In genomic region chr3:79389081-79389480, GRCm38 (mm10) we compare ENCODE assay signal across 33 mouse cellular contexts. TPM values are rescaled to one million over a fixed set of nuclear protein-coding genes. Genes with fewer than 3 reads are reported as not detected.
DNase-seq lines count a peak whose midpoint lies in the region; ATAC-seq and TF ChIP-seq lines count a peak whose summit lies in the region.
"Had no signal": no experiment of that assay in that cellular context is flagged by ENCODE, and none has a peak within 500 bp of the region (broad histone marks: within the 10 kb centered on the region; RNA-seq: fewer than 3 reads in every experiment).

No protein-coding gene starts in this region.

- no peaks in the 10 kb centered on the region; the same call in 1 of the 2 replicates for H3K9me3 ChIP-seq in forebrain, embryonic 14.5 days (replicated peaks; ENCODE audit: control insufficient read depth, low read length)
- H3K9me3 ChIP-seq in forebrain, postnatal 0 days (ENCODE audit: low read length) = no peaks in the 10 kb centered on the region
- H3K9me3 ChIP-seq: heart, embryonic 15.5 days had no signal

- DNase-seq in heart, adult 11 months = peak; percentile 15
- DNase-seq in heart, postnatal 4 days = no peak
- DNase-seq in forebrain, embryonic 14.5 days (ENCODE audit: low spot score) = peak; percentile 22
- no peak for DNase-seq in forebrain, postnatal 0 days
- no peak for DNase-seq in adrenal gland, adult 18-20 months (ENCODE audit: low spot score in 2 of 2)
- no peak for DNase-seq in urinary bladder, postnatal 14 days (ENCODE audit: low spot score)
- DNase-seq: adrenal gland, adult 8-10 months; adrenal gland, postnatal 25 days; cerebellum, adult 11 months; cerebellum, adult 2 months; cerebellum, adult 9-11 months; cerebellum, postnatal 25 days; gastrocnemius, adult 2 months; gastrocnemius, postnatal 14 days; heart, adult 18-20 months; heart, postnatal 10 days; heart, postnatal 36 days; kidney, adult 18-20 months had no signal

- WGBS in forebrain, embryonic 14.5 days = 47% methylated on average over 4 of the region's 4 CpGs
- WGBS in forebrain, postnatal 0 days = 48% methylated on average over 4 of the region's 4 CpGs

- no peaks in the 10 kb centered on the region for H3K27me3 ChIP-seq in forebrain, embryonic 14.5 days (replicated peaks; ENCODE audit: control insufficient read depth, insufficient read depth, low read length)
- no peaks in the 10 kb centered on the region for H3K27me3 ChIP-seq in forebrain, postnatal 0 days (ENCODE audit: insufficient read depth, low read length)
- H3K27me3 ChIP-seq: embryonic facial prominence, embryonic 13.5 days; heart, embryonic 12.5 days; heart, embryonic 15.5 days had no signal

- H3K9ac ChIP-seq in forebrain, embryonic 14.5 days (ENCODE audit: low read length) = no peak overlapping the region
- no peak overlapping the region for H3K9ac ChIP-seq in forebrain, postnatal 0 days
- H3K9ac ChIP-seq: embryonic facial prominence, embryonic 13.5 days; heart, embryonic 12.5 days; heart, embryonic 15.5 days; hindbrain, embryonic 14.5 days had no signal

- no peak overlapping the region for H3K4me3 ChIP-seq in forebrain, embryonic 14.5 days (ENCODE audit: low read depth, low read length)
- H3K4me3 ChIP-seq in forebrain, postnatal 0 days (ENCODE audit: low read depth, low read length) = no peak overlapping the region
- H3K4me3 ChIP-seq: embryonic facial prominence, embryonic 13.5 days; erythroblast, embryonic 14.5 days; gastrocnemius, adult 2 months; heart, embryonic 12.5 days; heart, embryonic 15.5 days had no signal

- H3K36me3 ChIP-seq in forebrain, embryonic 14.5 days (ENCODE audit: control insufficient read depth, insufficient read depth, low read length) = no peaks in the 10 kb centered on the region
- H3K36me3 ChIP-seq in forebrain, postnatal 0 days (ENCODE audit: insufficient read depth) = no peaks in the 10 kb centered on the region
- H3K36me3 ChIP-seq: embryonic facial prominence, embryonic 13.5 days; heart, embryonic 12.5 days; heart, embryonic 15.5 days had no signal

- ATAC-seq in forebrain, embryonic 14.5 days = no peak
- peak; percentile 85; the same call in 1 of the 2 replicates for ATAC-seq in forebrain, postnatal 0 days
- ATAC-seq: CD4-positive, CD25-positive, alpha-beta regulatory T cell, adult 4 months; hindbrain, postnatal 0 days; inflammation-experienced regulatory T-cells, adult 6 months; intestine, embryonic 16.5 days had no signal

- TF ChIP-seq CTCF in forebrain, postnatal 0 days (IDR thresholded peaks at IDR 0.05; ENCODE audit: low read depth) = no peak

- H3K27ac ChIP-seq in forebrain, embryonic 14.5 days (ENCODE audit: low read depth, low read length) = no peak overlapping the region
- no peak overlapping the region for H3K27ac ChIP-seq in forebrain, postnatal 0 days (ENCODE audit: low read depth, low read length)
- H3K27ac ChIP-seq: embryonic facial prominence, embryonic 13.5 days; gastrocnemius, adult 2 months; heart, embryonic 15.5 days; hindbrain, embryonic 14.5 days; hindbrain, postnatal 0 days had no signal

- H3K4me1 ChIP-seq in forebrain, embryonic 14.5 days (ENCODE audit: control insufficient read depth, insufficient read depth, low read length) = no peaks in the 10 kb centered on the region; the same call in 1 of the 2 replicates
- no peaks in the 10 kb centered on the region; the same call in 1 of the 2 replicates for H3K4me1 ChIP-seq in forebrain, postnatal 0 days (ENCODE audit: insufficient read depth)
- H3K4me1 ChIP-seq: embryonic facial prominence, embryonic 13.5 days; heart, embryonic 12.5 days; heart, embryonic 15.5 days had no signal

- H3K4me2 ChIP-seq in forebrain, embryonic 14.5 days (ENCODE audit: low read length) = no peak overlapping the region
- H3K4me2 ChIP-seq in forebrain, postnatal 0 days (ENCODE audit: low read depth) = no peak overlapping the region
- H3K4me2 ChIP-seq: embryonic facial prominence, embryonic 13.5 days; heart, embryonic 12.5 days; heart, embryonic 15.5 days; hindbrain, embryonic 14.5 days had no signal

RNA-seq across cellular contexts. Expression of gene Gm17359, which starts 52.6 kb away (rescaled TPM):
- total RNA-seq in heart, postnatal 4 days (2021) = not detected
- polyA plus RNA-seq in forebrain, embryonic 14.5 days (2014; fragmentation: Nextera tagmentation; extraction: Ambion mirVana) = 0.17 TPM in 1 of 2 replicates, not detected in the other
- total RNA-seq in forebrain, postnatal 0 days (2014; rRNA removed) = not detected in 2 replicates
- not detected in 2 replicates for polyA plus RNA-seq in forebrain, postnatal 0 days (2015; fragmentation: Nextera tagmentation; extraction: Ambion mirVana)
- not detected for total RNA-seq in adrenal gland, adult 18-20 months (2021)
- total RNA-seq: adrenal gland, adult 8-10 months; adrenal gland, postnatal 25 days; common myeloid progenitor, adult 5-6 weeks; gastrocnemius, adult 2 months; gastrocnemius, postnatal 14 days; gastrocnemius, postnatal 4 days; heart, adult 18-20 months; heart, postnatal 10 days; heart, postnatal 36 days; hindbrain, postnatal 0 days; MEL had no signal
- polyA plus RNA-seq: C2C12; CD4-positive, CD25-positive, alpha-beta regulatory T cell, adult 4 months; cerebellum, adult 2 months; embryonic facial prominence, embryonic 13.5 days; erythroblast, embryonic 14.5 days; frontal cortex, adult 2 months; heart, embryonic 12.5 days; heart, embryonic 15.5 days; hindbrain, embryonic 11.5 days; hindbrain, embryonic 14.5 days; hindbrain, postnatal 0 days; inflammation-experienced regulatory T-cells, adult 6 months; intestine, embryonic 16.5 days had no signal

Comparison
In these comparisons a context has a peak if more than half of its experiments do, and no peak if none do; other contexts are left out.
1. DNase-seq: peak in heart, adult 11 months (single experiment) and forebrain, embryonic 14.5 days (single experiment); none in heart, postnatal 4 days (single experiment), forebrain, postnatal 0 days (single experiment), adrenal gland, adult 18-20 months (0 of 2) and urinary bladder, postnatal 14 days (single experiment).